Mouse (Mus musculus): ENCODE data around the gene Raver2.
A peak's percentile ranks its signal among the peaks of the same experiment; 100 is the strongest.

GRCm38 (mm10) chr4:101146891-101147655 lies 78.3 kb downstream of the Raver2 start:
- TF ChIP-seq EP300 (optimal IDR thresholded peaks at IDR 0.05) (no peak), CTCF (IDR thresholded peaks at IDR 0.05; ENCODE audit: low read depth) (peak; percentile 49; the same call in 1 of the 2 replicates)

All from stomach, postnatal 0 days (tissue).